Mouse (Mus musculus) liver, embryonic 14.5 days (tissue): ENCODE measurements around the gene Ccl22.

Experiments used
- CTCF ChIP-seq: IDR thresholded peaks from 2 replicates; pipeline ENCODE4 v1.5.1; 2016; ENCODE audit warnings: antibody characterized with exemption, low read depth, control low read depth
- EP300 ChIP-seq: IDR thresholded peaks from 2 replicates; pipeline ENCODE4 v1.6.1; 2016; ENCODE audit warnings: antibody characterized with exemption, low read depth

DNA sequence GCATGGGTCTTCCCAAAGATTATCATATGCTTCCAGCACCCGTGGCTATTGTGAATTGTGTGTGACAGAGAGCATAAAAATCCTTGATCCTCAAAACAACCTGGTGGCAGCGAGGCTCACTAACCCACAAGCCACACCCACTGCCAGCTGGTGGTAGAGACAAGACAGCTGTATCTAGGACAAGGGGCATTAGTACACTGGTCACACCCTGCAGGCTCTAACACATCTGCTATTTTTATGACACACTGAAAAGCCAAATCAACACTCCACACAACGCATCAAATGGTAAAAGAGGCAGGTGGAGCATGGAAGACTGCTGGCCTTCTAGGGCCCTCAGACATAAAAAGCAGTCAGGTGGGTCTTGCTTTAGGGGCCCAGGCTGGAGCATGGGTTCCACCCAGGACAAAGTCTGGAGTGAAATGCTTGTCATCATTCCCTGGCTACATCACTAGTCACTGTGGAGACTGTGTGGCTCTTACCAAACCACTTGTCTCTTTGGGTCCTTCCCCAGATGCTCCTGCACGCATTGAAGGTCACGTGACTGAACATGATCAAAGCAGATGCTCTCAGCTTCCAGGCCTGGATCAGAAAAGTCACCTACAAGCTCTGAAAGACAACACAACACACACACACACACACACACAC lies 11.4 kb upstream of the Ccl22 start:
- peak; percentile 25; the same call in 1 of the 2 replicates for TF ChIP-seq CTCF
- TF ChIP-seq EP300, result peak; percentile 93
